25 mouse cellular contexts compared by ENCODE assay signal in the genomic region with DNA sequence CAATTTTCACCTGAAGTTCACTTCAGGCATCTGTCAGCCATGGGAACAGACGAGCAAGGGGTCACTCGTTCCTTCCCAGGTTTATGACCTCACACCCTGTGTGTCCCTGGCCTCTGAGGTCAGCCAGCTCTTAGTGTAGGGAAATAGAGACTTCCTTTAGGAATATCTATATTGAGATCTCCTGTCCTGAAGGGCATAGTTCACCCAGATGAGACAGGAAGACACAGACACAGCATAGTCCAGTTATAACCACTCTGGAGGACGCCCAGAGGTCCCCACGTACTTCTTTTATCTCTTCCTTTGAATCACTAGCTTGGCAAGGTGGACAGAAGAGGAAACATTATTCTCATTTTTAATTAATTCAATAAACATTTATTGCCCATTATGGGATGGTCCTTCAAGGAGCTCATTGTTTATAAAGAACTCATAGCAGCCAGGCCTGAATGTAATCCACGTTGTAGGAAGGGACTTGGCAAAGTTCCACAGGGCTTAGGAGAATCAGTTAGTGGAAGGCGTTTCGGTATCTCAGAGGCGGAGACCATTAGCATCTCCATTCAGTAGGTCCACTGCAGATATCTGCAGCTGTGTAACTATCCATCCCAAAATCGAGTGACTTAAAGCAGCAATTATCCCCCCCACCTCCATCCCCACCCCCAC. TPM values are rescaled to one million over a fixed set of nuclear protein-coding genes. Genes with fewer than 3 reads are reported as not detected.
DNase-seq lines count a peak whose midpoint lies in the region; ATAC-seq and TF ChIP-seq lines count a peak whose summit lies in the region.
"Had no signal": no experiment of that assay in that cellular context is flagged by ENCODE, and none has a peak within 500 bp of the region (broad histone marks: within the 10 kb centered on the region; RNA-seq: fewer than 3 reads in every experiment).

No protein-coding gene starts in this region.

- H3K27ac ChIP-seq in kidney, adult 2 months (ENCODE audit: insufficient read depth, low read depth, low read length): no peak overlapping the region
- H3K27ac ChIP-seq in lung, embryonic 14.5 days (ENCODE audit: low read depth): peak overlapping the region; percentile 25; the same call in 1 of the 2 replicates
- H3K27ac ChIP-seq: embryonic facial prominence, embryonic 15.5 days; liver, embryonic 12.5 days; midbrain, embryonic 12.5 days had no signal

- no peaks in the 10 kb centered on the region for H3K4me1 ChIP-seq in kidney, adult 2 months (ENCODE audit: control insufficient read depth, insufficient read depth, low read length)
- peaks cover 33% of the 10 kb centered on the region for H3K4me1 ChIP-seq in lung, embryonic 14.5 days (ENCODE audit: insufficient read depth)
- H3K4me1 ChIP-seq: liver, embryonic 12.5 days; midbrain, embryonic 12.5 days had no signal

- peak overlapping the region; percentile 15; the same call in 1 of the 2 replicates for H3K4me2 ChIP-seq in lung, embryonic 14.5 days
- H3K4me2 ChIP-seq: embryonic facial prominence, embryonic 15.5 days; heart, embryonic 13.5 days; liver, embryonic 12.5 days; midbrain, embryonic 12.5 days had no signal

- H3K36me3 ChIP-seq in kidney, adult 2 months (ENCODE audit: control insufficient read depth, insufficient read depth, low read length): no peaks in the 10 kb centered on the region
- no peaks in the 10 kb centered on the region for H3K36me3 ChIP-seq in lung, embryonic 14.5 days (ENCODE audit: insufficient read depth)
- H3K36me3 ChIP-seq: embryonic facial prominence, embryonic 15.5 days; heart, embryonic 13.5 days; liver, embryonic 12.5 days; midbrain, embryonic 12.5 days had no signal

- no peaks in the 10 kb centered on the region for H3K9me3 ChIP-seq in lung, embryonic 14.5 days (ENCODE audit: low read depth, low read length)
- H3K9me3 ChIP-seq: embryonic facial prominence, embryonic 15.5 days; heart, embryonic 13.5 days; liver, embryonic 12.5 days; midbrain, embryonic 12.5 days had no signal

- TF ChIP-seq CTCF in kidney, adult 2 months (conservative IDR thresholded peaks at IDR 0.05; ENCODE audit: insufficient read depth, insufficient read length, low read depth, low read length): no peak
- TF ChIP-seq CTCF in lung, embryonic 14.5 days (IDR thresholded peaks at IDR 0.05; ENCODE audit: low read depth): no peak

- no peak overlapping the region for H3K9ac ChIP-seq in lung, embryonic 14.5 days
- H3K9ac ChIP-seq: embryonic facial prominence, embryonic 15.5 days; heart, embryonic 13.5 days; liver, embryonic 12.5 days; midbrain, embryonic 12.5 days had no signal

- H3K27me3 ChIP-seq in kidney, adult 2 months (replicated peaks; ENCODE audit: control insufficient read depth, insufficient read depth, low read length): no peaks in the 10 kb centered on the region
- no peaks in the 10 kb centered on the region for H3K27me3 ChIP-seq in lung, embryonic 14.5 days (ENCODE audit: insufficient read depth, low read length)
- H3K27me3 ChIP-seq: embryonic facial prominence, embryonic 15.5 days; heart, embryonic 13.5 days; midbrain, embryonic 12.5 days had no signal

- 58% methylated on average over 9 of the region's 9 CpGs for WGBS in kidney, adult 2 months
- WGBS in lung, embryonic 14.5 days: 29% methylated on average over 9 of the region's 9 CpGs

- H3K4me3 ChIP-seq in kidney, adult 2 months (ENCODE audit: insufficient read depth, low read depth, low read length): no peak overlapping the region
- H3K4me3 ChIP-seq in lung, embryonic 14.5 days (ENCODE audit: low read depth, low read length): no peak overlapping the region
- H3K4me3 ChIP-seq: embryonic facial prominence, embryonic 15.5 days; heart, embryonic 13.5 days; liver, embryonic 12.5 days; midbrain, embryonic 12.5 days; myocyte had no signal

- ATAC-seq in lung, embryonic 14.5 days (ENCODE audit: insufficient read depth): 0 out of 2 replicates have a peak, but pooled peaks have one; percentile 23
- ATAC-seq: hindbrain, embryonic 16.5 days; liver, embryonic 12.5 days; Patski had no signal

- no peak for TF ChIP-seq POLR2A in kidney, adult 2 months (IDR thresholded peaks at IDR 0.05; ENCODE audit: low read depth, low read length)

- peak; percentile 8 to 9 for DNase-seq in adrenal gland, postnatal 36 days
- DNase-seq in adrenal gland, adult 8-10 months: no peak
- peak; percentile 33 for DNase-seq in kidney, adult 2 months
- no peak for DNase-seq in kidney, adult 18-20 months
- peak; percentile 86 for DNase-seq in lung, embryonic 14.5 days
- DNase-seq in lung, postnatal 25 days (ENCODE audit: low spot score): no peak
- peak; percentile 53 for DNase-seq in MN1 (ENCODE audit: low spot score)
- DNase-seq in gastrocnemius, postnatal 14 days: no peak
- DNase-seq: adrenal gland, postnatal 10 days; cerebellum, adult 11-12 months; cerebellum, postnatal 14 days; right cerebral cortex, postnatal 14 days; spleen, adult 18-20 months; thymus, adult 2 months had no signal

- intact Hi-C loops in gastrocnemius, postnatal 14 days (cut with DNase I; ENCODE audit: low total_unique reads): no loop called here

RNA-seq across cellular contexts. Expression of a gene that starts 23.2 kb away (rescaled TPM):
- not detected for total RNA-seq in adrenal gland, postnatal 36 days (2021)
- not detected for total RNA-seq in adrenal gland, adult 8-10 months (2022)
- 0.33 TPM in 1 of 2 replicates, not detected in the other for polyA plus RNA-seq in kidney, adult 2 months (2012; rRNA removed)
- 0.70 and 1.2 TPM in 2 replicates for polyA plus RNA-seq in lung, embryonic 14.5 days (2014; fragmentation: Nextera tagmentation; extraction: Ambion mirVana)
- under 1 TPM in 1 of 2 experiments, not detected in 1; 0.18 TPM for total RNA-seq in gastrocnemius, postnatal 14 days (2021)
- total RNA-seq: gastrocnemius, adult 18-20 months; hematopoietic stem cell, adult 5-6 weeks had no signal
- polyA plus RNA-seq: embryonic facial prominence, embryonic 15.5 days; myocyte; neural tube, embryonic 14.5 days; Patski; thymus, adult 2 months had no signal

RNA-seq across cellular contexts. Expression of a gene that starts 54.1 kb away (rescaled TPM):
- total RNA-seq in adrenal gland, postnatal 36 days (2021): not detected
- under 1 TPM in 2 of 4 experiments, not detected in 2; 0.13 to 0.55 TPM for total RNA-seq in adrenal gland, adult 8-10 months (2022)
- polyA plus RNA-seq in kidney, adult 2 months (2012; rRNA removed): 2.2 and 2.3 TPM in 2 replicates
- 1.5 TPM in 2 replicates for polyA plus RNA-seq in lung, embryonic 14.5 days (2014; fragmentation: Nextera tagmentation; extraction: Ambion mirVana)
- not detected for total RNA-seq in gastrocnemius, postnatal 14 days (2021)
- total RNA-seq: gastrocnemius, adult 18-20 months; hematopoietic stem cell, adult 5-6 weeks had no signal
- polyA plus RNA-seq: heart, embryonic 13.5 days; limb, embryonic 11.5 days; liver, embryonic 12.5 days; midbrain, embryonic 12.5 days; myocyte; neural tube, embryonic 14.5 days had no signal

Comparison
In these comparisons a context has a peak if more than half of its experiments do, and no peak if none do; other contexts are left out.
1. DNase-seq: peak in adrenal gland, postnatal 36 days (2 of 2), kidney, adult 2 months (single experiment), lung, embryonic 14.5 days (single experiment) and MN1 (single experiment); none in adrenal gland, adult 8-10 months (single experiment), kidney, adult 18-20 months (single experiment), lung, postnatal 25 days (single experiment) and gastrocnemius, postnatal 14 days (single experiment).